Mouse (Mus musculus): ENCODE data around the gene Ftsj3. TPM values are rescaled to one million over a fixed set of nuclear protein-coding genes. Genes with fewer than 3 reads are reported as not detected.
A peak's percentile ranks its signal among the peaks of the same experiment; 100 is the strongest.
"Not testable (repeated sequence)": the region's sequence is repeated elsewhere in the genome, so short reads cannot be mapped to it uniquely, and the experiment has no call there.

The Ftsj3 gene
- total and polyA plus RNA-seq, 2 experiments from 2014 or later, result 27.9 to 46.9 TPM

- H3K36me3 ChIP-seq (ENCODE audit: insufficient read depth, low read length), result peaks cover 18% of the 10 kb centered on the region; the same call in 1 of the 2 replicates
- no peaks in the 10 kb centered on the region for H3K9me3 ChIP-seq (ENCODE audit: low read length)
- DNase-seq (ENCODE audit: low spot score) (no peak), ATAC-seq (ENCODE audit: low FRiP score) (no peak)
- no peak overlapping the region; the same call in 1 of the 2 replicates for H3K9ac ChIP-seq (replicated peaks; ENCODE audit: low read length, poor library complexity, severe bottlenecking)
- H3K4me3 ChIP-seq (ENCODE audit: low read depth, low read length), result peak overlapping the region; percentile 97; the same call in 1 of the 2 replicates
- WGBS, result 93% methylated on average over 5 of the region's 5 CpGs
- H3K4me2 ChIP-seq (ENCODE audit: low read depth, low read length, poor library complexity, severe bottlenecking), result peak overlapping the region; percentile 63
- no peaks in the 10 kb centered on the region for H3K27me3 ChIP-seq (ENCODE audit: insufficient read depth, low read length)
- H3K27ac ChIP-seq (ENCODE audit: low read depth, low read length), result no peak overlapping the region
- H3K4me1 ChIP-seq (ENCODE audit: insufficient read depth, low read length), result peaks cover 15% of the 10 kb centered on the region; the same call in 1 of the 2 replicates
- TF ChIP-seq CTCF (IDR thresholded peaks at IDR 0.05), result no peak
Measured at GRCm38 (mm10) chr11:106214856-106215255, 41.0 kb downstream of the Ftsj3 start.

GRCm38 (mm10) chr11:106212771-106213170, 43.1 kb downstream of the Ftsj3 start:
- Histone ChIP-seq H3K4me3 (ENCODE audit: low read depth, low read length) (no peak overlapping the region), H3K36me3 (ENCODE audit: insufficient read depth, low read length) (peaks cover 37% of the 10 kb centered on the region), H3K9ac (replicated peaks; ENCODE audit: low read length, poor library complexity, severe bottlenecking) (no peak overlapping the region), H3K27me3 (ENCODE audit: insufficient read depth, low read length) (no peaks in the 10 kb centered on the region), H3K27ac (ENCODE audit: low read depth, low read length) (no peak overlapping the region), H3K4me1 (ENCODE audit: insufficient read depth, low read length) (peaks cover 9% of the 10 kb centered on the region; the same call in 1 of the 2 replicates), H3K9me3 (ENCODE audit: low read length) (no peaks in the 10 kb centered on the region), H3K4me2 (ENCODE audit: low read depth, low read length, poor library complexity, severe bottlenecking) (no peak overlapping the region)
- no peak for ATAC-seq (ENCODE audit: low FRiP score)
- TF ChIP-seq CTCF (IDR thresholded peaks at IDR 0.05), result no peak
- no peak for DNase-seq (ENCODE audit: low spot score)
- WGBS, result 93% methylated on average over 8 of the region's 8 CpGs

GRCm38 (mm10) chr11:106202123-106202465, 53.8 kb downstream of the Ftsj3 start, which contains the start of gene Strada:
Gene Strada (minus strand): TSS chr11:106202168.
- 91% methylated on average over 5 of the region's 5 CpGs for WGBS
- Histone ChIP-seq H3K4me3 (ENCODE audit: low read depth, low read length) (no peak within 1 kb of the TSS), H3K9me3 (ENCODE audit: low read length) (no peaks in the 10 kb centered on the region), H3K27me3 (ENCODE audit: insufficient read depth, low read length) (no peaks in the 10 kb centered on the region), H3K4me1 (ENCODE audit: insufficient read depth, low read length) (no peaks in the 10 kb centered on the region), H3K27ac (ENCODE audit: low read depth, low read length) (no peak within 1 kb of the TSS), H3K36me3 (ENCODE audit: insufficient read depth, low read length) (peaks cover 55% of the 10 kb centered on the region), H3K4me2 (ENCODE audit: low read depth, low read length, poor library complexity, severe bottlenecking) (no peak within 1 kb of the TSS), H3K9ac (replicated peaks; ENCODE audit: low read length, poor library complexity, severe bottlenecking) (no peak within 1 kb of the TSS)
- no peak for TF ChIP-seq CTCF (IDR thresholded peaks at IDR 0.05)
- ATAC-seq (ENCODE audit: low FRiP score) (no peak), DNase-seq (ENCODE audit: low spot score) (no peak)

- H3K4me3 ChIP-seq (ENCODE audit: low read depth, low read length), result no peak overlapping the region
- DNase-seq (ENCODE audit: low spot score) (no peak), ATAC-seq (ENCODE audit: low FRiP score) (no peak)
- H3K9me3 ChIP-seq (ENCODE audit: low read length), result no peaks in the 10 kb centered on the region
- no peaks in the 10 kb centered on the region for H3K4me1 ChIP-seq (ENCODE audit: insufficient read depth, low read length)
- H3K4me2 ChIP-seq (ENCODE audit: low read depth, low read length, poor library complexity, severe bottlenecking), result no peak overlapping the region
- H3K36me3 ChIP-seq (ENCODE audit: insufficient read depth, low read length), result peaks cover 50% of the 10 kb centered on the region
- 96% methylated on average over 19 of the region's 19 CpGs for WGBS
- no peaks in the 10 kb centered on the region for H3K27me3 ChIP-seq (ENCODE audit: insufficient read depth, low read length)
- H3K27ac ChIP-seq (ENCODE audit: low read depth, low read length), result no peak overlapping the region
- no peak for TF ChIP-seq CTCF (IDR thresholded peaks at IDR 0.05)
- no peak overlapping the region for H3K9ac ChIP-seq (replicated peaks; ENCODE audit: low read length, poor library complexity, severe bottlenecking)
Measured at GRCm38 (mm10) chr11:106201337-106202122, 54.3 kb downstream of the Ftsj3 start.

GRCm38 (mm10) chr11:106200756-106201155, 55.1 kb downstream of the Ftsj3 start:
- WGBS, result 77% methylated on average over 6 of the region's 6 CpGs
- no peaks in the 10 kb centered on the region for H3K9me3 ChIP-seq (ENCODE audit: low read length)
- H3K27ac ChIP-seq (ENCODE audit: low read depth, low read length), result no peak overlapping the region
- H3K36me3 ChIP-seq (ENCODE audit: insufficient read depth, low read length), result peaks cover 48% of the 10 kb centered on the region
- H3K27me3 ChIP-seq (ENCODE audit: insufficient read depth, low read length), result no peaks in the 10 kb centered on the region
- no peak overlapping the region for H3K9ac ChIP-seq (replicated peaks; ENCODE audit: low read length, poor library complexity, severe bottlenecking)
- H3K4me2 ChIP-seq (ENCODE audit: low read depth, low read length, poor library complexity, severe bottlenecking), result no peak overlapping the region
- TF ChIP-seq CTCF (IDR thresholded peaks at IDR 0.05), result no peak
- DNase-seq (ENCODE audit: low spot score), result no peak
- no peak for ATAC-seq (ENCODE audit: low FRiP score)
- no peak overlapping the region for H3K4me3 ChIP-seq (ENCODE audit: low read depth, low read length)
- H3K4me1 ChIP-seq (ENCODE audit: insufficient read depth, low read length), result no peaks in the 10 kb centered on the region

GRCm38 (mm10) chr11:106199997-106200396, 55.9 kb downstream of the Ftsj3 start:
- not testable (repeated sequence) for H3K4me3 ChIP-seq (ENCODE audit: low read depth, low read length); H3K9me3 ChIP-seq (ENCODE audit: low read length); H3K27ac ChIP-seq (ENCODE audit: low read depth, low read length); H3K4me2 ChIP-seq (ENCODE audit: low read depth, low read length, poor library complexity, severe bottlenecking); ATAC-seq (ENCODE audit: low FRiP score); H3K9ac ChIP-seq (replicated peaks; ENCODE audit: low read length, poor library complexity, severe bottlenecking); H3K27me3 ChIP-seq (ENCODE audit: insufficient read depth, low read length); DNase-seq (ENCODE audit: low spot score); H3K4me1 ChIP-seq (ENCODE audit: insufficient read depth, low read length)
- WGBS, result 93% methylated on average over 7 of the region's 7 CpGs
- H3K36me3 ChIP-seq (ENCODE audit: insufficient read depth, low read length), result peaks cover 41% of the 10 kb centered on the region

Other genes with a start within 250 kb of the Ftsj3 start
- 3.1 TPM in 2 replicates for gene Kcnh6, start 248.0 kb downstream of the Ftsj3 start, total RNA-seq (2014; rRNA removed)
- gene Kcnh6, start 248.0 kb downstream of the Ftsj3 start, polyA plus RNA-seq (2015; fragmentation: Nextera tagmentation; extraction: Ambion mirVana), result 2.8 and 3.1 TPM in 2 replicates
- gene Dcaf7, start 219.2 kb downstream of the Ftsj3 start, total RNA-seq (2014; rRNA removed), result 313 and 343 TPM in 2 replicates
- 166 and 170 TPM in 2 replicates for gene Dcaf7, start 219.2 kb downstream of the Ftsj3 start, polyA plus RNA-seq (2015; fragmentation: Nextera tagmentation; extraction: Ambion mirVana)
- gene Taco1, start 190.0 kb downstream of the Ftsj3 start, total RNA-seq (2014; rRNA removed), result 17.3 and 18.6 TPM in 2 replicates
- gene Taco1, start 190.0 kb downstream of the Ftsj3 start, polyA plus RNA-seq (2015; fragmentation: Nextera tagmentation; extraction: Ambion mirVana), result 5.1 and 5.8 TPM in 2 replicates
- gene Map3k3, start 171.5 kb downstream of the Ftsj3 start, total RNA-seq (2014; rRNA removed), result 26.0 and 26.4 TPM in 2 replicates
- 7.8 and 9.2 TPM in 2 replicates for gene Map3k3, start 171.5 kb downstream of the Ftsj3 start, polyA plus RNA-seq (2015; fragmentation: Nextera tagmentation; extraction: Ambion mirVana)
- not detected in 2 replicates for gene Gm10840, start 95.2 kb downstream of the Ftsj3 start, total RNA-seq (2014; rRNA removed)
- gene Gm10840, start 95.2 kb downstream of the Ftsj3 start, polyA plus RNA-seq (2015; fragmentation: Nextera tagmentation; extraction: Ambion mirVana), result not detected in 2 replicates
- 69.7 and 81.8 TPM in 2 replicates for gene Limd2, start 95.2 kb downstream of the Ftsj3 start, total RNA-seq (2014; rRNA removed)
- gene Limd2, start 95.2 kb downstream of the Ftsj3 start, polyA plus RNA-seq (2015; fragmentation: Nextera tagmentation; extraction: Ambion mirVana), result 122 and 141 TPM in 2 replicates
- gene Strada, start 53.9 kb downstream of the Ftsj3 start, total RNA-seq (2014; rRNA removed), result 26.9 and 31.2 TPM in 2 replicates
- gene Strada, start 53.9 kb downstream of the Ftsj3 start, polyA plus RNA-seq (2015; fragmentation: Nextera tagmentation; extraction: Ambion mirVana), result 21.2 and 22.7 TPM in 2 replicates
- gene Ccdc47, start 39.7 kb downstream of the Ftsj3 start, total RNA-seq (2014; rRNA removed), result 31.7 and 37.0 TPM in 2 replicates
- 88.8 and 94.9 TPM in 2 replicates for gene Ccdc47, start 39.7 kb downstream of the Ftsj3 start, polyA plus RNA-seq (2015; fragmentation: Nextera tagmentation; extraction: Ambion mirVana)
- 39.7 and 61.7 TPM in 2 replicates for gene Ddx42, start 39.2 kb downstream of the Ftsj3 start, total RNA-seq (2014; rRNA removed)
- 61.4 and 64.8 TPM in 2 replicates for gene Ddx42, start 39.2 kb downstream of the Ftsj3 start, polyA plus RNA-seq (2015; fragmentation: Nextera tagmentation; extraction: Ambion mirVana)
- 76.1 and 88.4 TPM in 2 replicates for gene Psmc5, start 75 bp upstream of the Ftsj3 start, total RNA-seq (2014; rRNA removed)
- 280 and 290 TPM in 2 replicates for gene Psmc5, start 75 bp upstream of the Ftsj3 start, polyA plus RNA-seq (2015; fragmentation: Nextera tagmentation; extraction: Ambion mirVana)
- 11.7 and 27.5 TPM in 2 replicates for gene Smarcd2, start 16.9 kb upstream of the Ftsj3 start, total RNA-seq (2014; rRNA removed)
- 6.8 and 7.6 TPM in 2 replicates for gene Smarcd2, start 16.9 kb upstream of the Ftsj3 start, polyA plus RNA-seq (2015; fragmentation: Nextera tagmentation; extraction: Ambion mirVana)
- gene Tcam1, start 20.6 kb upstream of the Ftsj3 start, total RNA-seq (2014; rRNA removed), result 0.22 and 0.24 TPM in 2 replicates
- 0.10 and 0.20 TPM in 2 replicates for gene Tcam1, start 20.6 kb upstream of the Ftsj3 start, polyA plus RNA-seq (2015; fragmentation: Nextera tagmentation; extraction: Ambion mirVana)
- gene Gh, start 45.8 kb upstream of the Ftsj3 start, total RNA-seq (2014; rRNA removed), result 1.3 TPM in 1 of 2 replicates, not detected in the other
- gene Gh, start 45.8 kb upstream of the Ftsj3 start, polyA plus RNA-seq (2015; fragmentation: Nextera tagmentation; extraction: Ambion mirVana), result not detected in 2 replicates
- 0.38 and 1.9 TPM in 2 replicates for gene Cd79b, start 58.7 kb upstream of the Ftsj3 start, total RNA-seq (2014; rRNA removed)
- gene Cd79b, start 58.7 kb upstream of the Ftsj3 start, polyA plus RNA-seq (2015; fragmentation: Nextera tagmentation; extraction: Ambion mirVana), result 1.1 and 1.2 TPM in 2 replicates
- gene Scn4a, start 97.2 kb upstream of the Ftsj3 start, total RNA-seq (2014; rRNA removed), result 0.05 TPM in 1 of 2 replicates, not detected in the other
- gene Scn4a, start 97.2 kb upstream of the Ftsj3 start, polyA plus RNA-seq (2015; fragmentation: Nextera tagmentation; extraction: Ambion mirVana), result 0.02 TPM in 1 of 2 replicates, not detected in the other
- 0.33 and 1.6 TPM in 2 replicates for gene Prr29, start 109.4 kb upstream of the Ftsj3 start, total RNA-seq (2014; rRNA removed)
- gene Prr29, start 109.4 kb upstream of the Ftsj3 start, polyA plus RNA-seq (2015; fragmentation: Nextera tagmentation; extraction: Ambion mirVana), result 0.38 TPM in 1 of 2 replicates, not detected in the other
- gene Icam2, start 132.0 kb upstream of the Ftsj3 start, total RNA-seq (2014; rRNA removed), result 11.9 and 15.5 TPM in 2 replicates
- 7.4 and 8.7 TPM in 2 replicates for gene Icam2, start 132.0 kb upstream of the Ftsj3 start, polyA plus RNA-seq (2015; fragmentation: Nextera tagmentation; extraction: Ambion mirVana)
- gene Ern1, start 231.8 kb upstream of the Ftsj3 start, total RNA-seq (2014; rRNA removed), result 10.1 and 10.3 TPM in 2 replicates
- gene Ern1, start 231.8 kb upstream of the Ftsj3 start, polyA plus RNA-seq (2015; fragmentation: Nextera tagmentation; extraction: Ambion mirVana), result 2.2 and 3.7 TPM in 2 replicates

Data from midbrain, postnatal 0 days (tissue).